Mouse (Mus musculus) forebrain, embryonic 10.5 days (tissue): ENCODE data around the gene Nhlh2. TPM values are rescaled to one million over a fixed set of nuclear protein-coding genes. Genes with fewer than 3 reads are reported as not detected.
A peak's percentile ranks its signal among the peaks of the same experiment; 100 is the strongest.

Experiments used
- DNase-seq: peaks from one replicate; pipeline ENCODE4 v3.0.0-alpha.2; 2017; ENCODE audit warnings: low spot score; ENCODE audit errors: extremely low spot score
- H3K27ac ChIP-seq: fragments of 300-500 bp; sonication (generic); 2 replicates; pipeline ENCODE4 v1.5.1; 2016; ENCODE audit warnings: mild to moderate bottlenecking
- H3K27me3 ChIP-seq: fragments of 300-500 bp; sonication (generic); 2 replicates; pipeline ENCODE4 v1.6.1; 2016; ENCODE audit warnings: mild to moderate bottlenecking; ENCODE audit not compliant: poor library complexity, severe bottlenecking
- H3K36me3 ChIP-seq: fragments of 300-500 bp; sonication (generic); replicated peaks from 2 replicates; pipeline ENCODE4 v1.6.1; 2016; ENCODE audit warnings: mild to moderate bottlenecking, moderate library complexity
- H3K4me1 ChIP-seq: fragments of 300-500 bp; sonication (generic); 2 replicates; pipeline ENCODE4 v1.6.1; 2016
- H3K4me3 ChIP-seq: fragments of 300-500 bp; sonication (generic); 2 replicates; pipeline ENCODE4 v1.5.1; 2016; ENCODE audit warnings: mild to moderate bottlenecking, moderate library complexity
- H3K9me3 ChIP-seq: fragments of 300-500 bp; sonication (generic); 2 replicates; pipeline ENCODE4 v1.6.1; 2016; ENCODE audit warnings: mild to moderate bottlenecking, moderate library complexity
- WGBS: fragments of 180-500 bp; shearing (Covaris S2); methylation state at CpG from one replicate; pipeline ENCODE4 v1.1.7; 2016; 5-methylcytosine and 5-hydroxymethylcytosine counted together
- polyA plus RNA-seq: library from polyadenylated mRNA; unstranded; fragments of >200 nt; fragmentation: Nextera tagmentation; extraction: Ambion mirVana; gene quantifications from 2 replicates; pipeline ENCODE4 v1.2.1, GENCODE M21; 2016

The Nhlh2 gene
- polyA plus RNA-seq, 1 experiment from 2014 or later, result 16.5 TPM

GRCm38 (mm10) chr3:102010681-102011317, 923 bp downstream of the Nhlh2 start:
- H3K36me3 ChIP-seq, result no peaks in the 10 kb centered on the region
- no peak for DNase-seq
- H3K27me3 ChIP-seq, result peaks cover 83% of the 10 kb centered on the region
- H3K4me1 ChIP-seq, result peaks cover 22% of the 10 kb centered on the region
- peak overlapping the region; percentile 73 for H3K27ac ChIP-seq
- peak overlapping the region; percentile 49 for H3K4me3 ChIP-seq
- WGBS, result 4% methylated on average over 24 of the region's 24 CpGs
- H3K9me3 ChIP-seq, result no peaks in the 10 kb centered on the region

GRCm38 (mm10) chr3:102011318-102012075, 1.6 kb downstream of the Nhlh2 start:
- peaks cover 90% of the 10 kb centered on the region for H3K27me3 ChIP-seq
- DNase-seq, result no peak

GRCm38 (mm10) chr3:102012076-102012610, 2.3 kb downstream of the Nhlh2 start:
- H3K4me1 ChIP-seq, result peaks cover 22% of the 10 kb centered on the region
- no peaks in the 10 kb centered on the region for H3K9me3 ChIP-seq
- H3K27me3 ChIP-seq, result peaks cover 97% of the 10 kb centered on the region
- peak overlapping the region; percentile 49 for H3K4me3 ChIP-seq
- peak overlapping the region; percentile 73 for H3K27ac ChIP-seq
- DNase-seq, result peak; percentile 68
- no peaks in the 10 kb centered on the region for H3K36me3 ChIP-seq
- WGBS, result 0% methylated on average over 23 of the region's 23 CpGs

More at GRCm38 (mm10) chr3:102011318-102012075, 1.6 kb downstream of the Nhlh2 start:
- peak overlapping the region; percentile 73 for H3K27ac ChIP-seq
- H3K4me3 ChIP-seq, result peak overlapping the region; percentile 49
- no peaks in the 10 kb centered on the region for H3K36me3 ChIP-seq
- H3K9me3 ChIP-seq, result no peaks in the 10 kb centered on the region
- H3K4me1 ChIP-seq, result peaks cover 22% of the 10 kb centered on the region
- under 1% methylated on average over 48 of the region's 48 CpGs for WGBS

GRCm38 (mm10) chr3:102012611-102013211, 2.8 kb downstream of the Nhlh2 start:
- under 1% methylated on average over 53 of the region's 53 CpGs for WGBS
- Histone ChIP-seq H3K27me3 (peaks cover 100% of the 10 kb centered on the region), H3K36me3 (no peaks in the 10 kb centered on the region), H3K27ac (peak overlapping the region; percentile 73), H3K4me3 (peak overlapping the region; percentile 49), H3K9me3 (no peaks in the 10 kb centered on the region), H3K4me1 (peaks cover 22% of the 10 kb centered on the region)
- DNase-seq, result peak; percentile 60

- Histone ChIP-seq H3K36me3 (no peaks in the 10 kb centered on the region), H3K27me3 (peaks cover 80% of the 10 kb centered on the region), H3K9me3 (no peaks in the 10 kb centered on the region), H3K27ac (no peak overlapping the region), H3K4me1 (peaks cover 38% of the 10 kb centered on the region), H3K4me3 (no peak overlapping the region)
- no peak for DNase-seq
- WGBS, result 69% methylated on average over 1 of the region's 1 CpGs
Measured at GRCm38 (mm10) chr3:102020604-102021003, 10.7 kb downstream of the Nhlh2 start.

- WGBS, result 42% methylated on average over 2 of the region's 2 CpGs
- H3K36me3 ChIP-seq, result no peaks in the 10 kb centered on the region
- peak overlapping the region; percentile 75 for H3K27ac ChIP-seq
- no peak for DNase-seq
- peaks cover 40% of the 10 kb centered on the region for H3K4me1 ChIP-seq
- peak overlapping the region; percentile 52; the same call in 1 of the 2 replicates for H3K4me3 ChIP-seq
- H3K27me3 ChIP-seq, result peaks cover 61% of the 10 kb centered on the region
- no peaks in the 10 kb centered on the region for H3K9me3 ChIP-seq
Measured at GRCm38 (mm10) chr3:102022721-102023120, 12.8 kb downstream of the Nhlh2 start.

GRCm38 (mm10) chr3:102023337-102023736, 13.5 kb downstream of the Nhlh2 start:
- H3K4me1 ChIP-seq, result peaks cover 40% of the 10 kb centered on the region
- peak overlapping the region; percentile 75 for H3K27ac ChIP-seq
- H3K27me3 ChIP-seq, result peaks cover 56% of the 10 kb centered on the region
- H3K4me3 ChIP-seq, result peak overlapping the region; percentile 52
- WGBS, result 1% methylated on average over 31 of the region's 31 CpGs
- DNase-seq, result peak; percentile 44
- H3K36me3 ChIP-seq, result no peaks in the 10 kb centered on the region
- H3K9me3 ChIP-seq, result no peaks in the 10 kb centered on the region

GRCm38 (mm10) chr3:102023829-102024228, 14.0 kb downstream of the Nhlh2 start:
- Histone ChIP-seq H3K36me3 (no peaks in the 10 kb centered on the region), H3K27ac (peak overlapping the region; percentile 75), H3K9me3 (no peaks in the 10 kb centered on the region), H3K27me3 (peaks cover 56% of the 10 kb centered on the region), H3K4me1 (peaks cover 40% of the 10 kb centered on the region), H3K4me3 (peak overlapping the region; percentile 52)
- 3% methylated on average over 5 of the region's 5 CpGs for WGBS
- DNase-seq, result no peak

GRCm38 (mm10) chr3:102024981-102025451, 15.1 kb downstream of the Nhlh2 start:
- no peak overlapping the region for H3K4me3 ChIP-seq
- H3K27me3 ChIP-seq, result peaks cover 54% of the 10 kb centered on the region
- 67% methylated on average over 9 of the region's 9 CpGs for WGBS
- H3K4me1 ChIP-seq, result peaks cover 40% of the 10 kb centered on the region
- DNase-seq, result no peak
- H3K9me3 ChIP-seq, result no peaks in the 10 kb centered on the region
- no peaks in the 10 kb centered on the region for H3K36me3 ChIP-seq
- H3K27ac ChIP-seq, result peak overlapping the region; percentile 53; the same call in 1 of the 2 replicates

- peaks cover 40% of the 10 kb centered on the region for H3K4me1 ChIP-seq
- WGBS, result 78% methylated on average over 5 of the region's 5 CpGs
- 0 out of 2 replicates have a peak overlapping the region, but pooled peaks have one; percentile 20 for H3K27ac ChIP-seq
- no peaks in the 10 kb centered on the region for H3K9me3 ChIP-seq
- no peak overlapping the region for H3K4me3 ChIP-seq
- DNase-seq, result no peak
- H3K36me3 ChIP-seq, result no peaks in the 10 kb centered on the region
- H3K27me3 ChIP-seq, result peaks cover 47% of the 10 kb centered on the region
Measured at GRCm38 (mm10) chr3:102025659-102026058, 15.8 kb downstream of the Nhlh2 start.

- H3K9me3 ChIP-seq, result no peaks in the 10 kb centered on the region
- peaks cover 30% of the 10 kb centered on the region for H3K4me1 ChIP-seq
- H3K27ac ChIP-seq, result no peak overlapping the region
- DNase-seq, result peak; percentile 34
- H3K27me3 ChIP-seq, result peaks cover 28% of the 10 kb centered on the region
- H3K4me3 ChIP-seq, result no peak overlapping the region
- 63% methylated on average over 6 of the region's 6 CpGs for WGBS
- no peaks in the 10 kb centered on the region for H3K36me3 ChIP-seq
Measured at GRCm38 (mm10) chr3:102027880-102028279, 18.0 kb downstream of the Nhlh2 start.

GRCm38 (mm10) chr3:102037806-102038205, 27.9 kb downstream of the Nhlh2 start:
- no peak overlapping the region for H3K27ac ChIP-seq
- H3K27me3 ChIP-seq, result peaks cover 3% of the 10 kb centered on the region; the same call in 1 of the 2 replicates
- H3K4me3 ChIP-seq, result no peak overlapping the region
- no peak for DNase-seq
- WGBS, result 85% methylated on average over 5 of the region's 5 CpGs
- 0 out of 2 replicates have a peak, but pooled peaks cover 3% of the 10 kb centered on the region for H3K9me3 ChIP-seq
- H3K36me3 ChIP-seq, result no peaks in the 10 kb centered on the region
- no peaks in the 10 kb centered on the region for H3K4me1 ChIP-seq
